Mouse (Mus musculus): ENCODE results near the gene Aplp1.

Aplp1 gene

DNA sequence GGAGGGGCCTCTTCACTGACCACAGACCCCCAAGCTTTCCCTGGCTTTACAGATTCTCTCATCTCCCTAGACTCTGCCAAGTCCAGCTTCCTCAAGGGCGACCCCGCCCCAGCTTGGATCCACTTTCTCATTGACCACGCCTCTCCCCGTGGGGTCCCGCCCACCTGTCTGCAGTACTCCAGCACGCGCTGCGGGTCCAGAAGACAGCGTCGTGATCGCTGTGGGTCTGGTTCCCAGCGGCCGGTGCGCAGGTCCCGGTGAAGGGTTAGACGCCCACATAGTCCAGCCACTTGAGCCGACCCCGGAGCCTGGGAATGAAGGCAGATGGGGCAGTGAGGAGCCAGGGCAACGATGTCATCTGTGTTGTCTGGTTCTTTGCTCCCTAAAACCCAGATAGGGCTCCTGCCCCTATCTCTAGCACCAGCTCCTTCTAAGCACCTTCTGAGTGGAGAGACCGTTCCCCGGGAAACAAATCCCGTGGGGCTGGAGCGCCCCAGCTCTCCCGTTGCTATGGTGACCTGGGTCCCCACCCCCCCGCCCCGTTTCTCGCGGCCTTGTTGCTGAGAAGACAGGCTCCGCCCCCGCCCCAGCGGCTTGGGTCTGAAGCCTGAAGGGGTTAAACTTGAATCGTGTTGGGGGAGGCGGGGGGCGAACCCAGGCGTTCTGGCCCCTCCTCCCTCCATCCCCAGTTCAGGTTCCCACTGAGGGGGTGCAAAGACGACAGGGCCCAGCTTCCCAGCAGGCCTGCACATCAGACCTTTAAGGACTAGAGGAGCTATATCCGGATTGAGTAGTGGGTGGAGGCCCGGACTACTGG lies 973 bp downstream of the Aplp1 start:
- peak; percentile 38 for DNase-seq

DNA sequence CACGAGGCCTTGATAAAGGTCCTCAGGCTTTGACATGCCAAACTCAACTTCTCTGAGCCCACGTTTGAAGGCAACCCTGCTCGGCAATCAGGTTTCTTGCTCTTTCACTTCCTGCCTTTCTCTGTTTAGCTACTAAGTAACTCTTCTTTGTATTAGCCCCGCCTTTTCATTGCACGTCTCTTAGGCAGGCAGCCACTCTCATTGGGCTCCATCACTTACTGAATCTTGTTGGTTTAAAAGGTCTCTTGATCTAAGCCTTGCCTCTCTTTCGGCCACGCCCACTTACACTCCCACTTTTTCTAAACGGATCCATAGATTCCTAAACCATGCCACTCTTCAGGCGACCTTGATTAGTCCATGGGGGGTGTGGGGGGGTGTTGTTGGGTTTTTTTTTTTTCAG lies 1.6 kb downstream of the Aplp1 start:
- no peak for DNase-seq

DNA sequence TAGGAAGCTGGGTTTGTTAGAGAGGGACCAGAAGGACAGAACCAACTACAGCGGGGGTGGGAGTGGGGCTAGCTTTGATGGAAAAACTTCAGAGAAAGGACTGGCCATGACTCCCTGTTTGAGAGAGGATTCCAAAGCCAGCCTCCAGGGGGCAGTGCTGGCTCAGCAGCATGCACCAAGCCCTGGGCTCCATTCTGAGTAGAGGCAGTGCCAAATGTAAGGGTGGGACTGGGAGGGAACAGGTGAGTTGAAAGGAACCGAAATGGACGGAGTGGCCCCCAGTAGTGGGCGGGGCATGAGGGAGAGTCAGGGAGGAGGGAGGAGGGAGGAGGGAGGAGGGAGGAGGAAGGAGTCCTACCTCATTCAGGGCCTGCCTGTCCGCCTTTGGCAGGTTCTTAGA lies 4.6 kb downstream of the Aplp1 start:
- DNase-seq, result peak; percentile 41

DNA sequence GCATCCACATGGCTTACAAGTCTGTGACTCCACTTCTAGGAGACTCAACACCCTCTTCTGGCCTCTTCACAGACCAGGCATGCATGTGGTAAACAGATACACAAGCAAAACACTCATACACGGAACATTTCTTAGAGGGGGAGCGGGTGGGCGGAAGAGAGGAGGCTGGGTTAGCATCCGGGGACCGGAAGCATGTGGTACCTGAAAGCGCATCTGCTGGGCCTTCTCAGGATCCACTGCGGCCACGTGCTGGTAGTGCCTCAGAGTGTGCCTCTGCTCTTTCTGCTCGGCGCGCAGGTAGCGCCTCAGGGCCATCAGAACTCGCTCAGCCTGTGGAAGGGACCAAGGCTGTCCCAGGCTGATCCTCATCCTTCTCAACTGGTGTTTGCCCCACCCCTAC lies 5.6 kb downstream of the Aplp1 start:
- no peak for DNase-seq

DNA sequence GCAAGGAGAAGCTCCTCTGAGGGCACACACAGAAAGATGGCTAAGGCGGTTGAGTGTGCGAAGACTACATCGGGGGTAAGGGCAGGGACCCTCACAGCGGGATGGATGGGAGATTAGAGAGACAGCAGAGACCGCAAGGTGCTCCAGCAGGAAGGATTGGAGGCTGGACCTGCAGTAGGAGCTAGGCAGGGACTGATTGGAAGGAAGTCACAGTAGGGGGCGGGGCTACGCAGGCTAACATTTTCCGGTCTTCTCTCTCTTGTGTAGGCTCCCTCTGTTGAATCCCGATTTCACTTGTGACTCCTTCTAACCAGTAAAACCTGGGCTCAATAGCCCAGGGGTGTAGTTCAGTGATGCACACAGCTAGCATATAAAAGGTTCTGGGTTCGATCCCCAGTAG lies 8.5 kb downstream of the Aplp1 start:
- no peak for DNase-seq

DNA sequence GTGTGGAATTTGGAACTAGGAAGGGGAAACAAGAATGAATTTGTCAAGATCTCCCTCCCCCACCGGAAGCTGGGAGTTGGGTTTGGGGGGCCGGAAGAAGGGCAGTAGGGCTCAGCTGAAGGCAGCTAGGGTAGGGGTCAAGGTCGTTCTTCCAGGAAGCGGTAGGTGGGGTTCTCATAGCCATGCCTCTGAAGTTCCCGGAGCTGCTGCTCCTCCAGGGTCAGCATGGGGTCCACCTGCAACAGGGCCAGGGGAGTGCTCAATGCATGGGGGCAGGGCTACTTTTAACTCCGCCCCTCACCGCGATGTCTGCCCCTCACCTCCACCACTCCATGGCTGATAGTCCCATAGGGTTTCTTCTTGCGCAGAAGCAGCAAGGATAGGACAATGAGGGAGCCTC lies 10.2 kb downstream of the Aplp1 start:
- DNase-seq, result no peak

DNA sequence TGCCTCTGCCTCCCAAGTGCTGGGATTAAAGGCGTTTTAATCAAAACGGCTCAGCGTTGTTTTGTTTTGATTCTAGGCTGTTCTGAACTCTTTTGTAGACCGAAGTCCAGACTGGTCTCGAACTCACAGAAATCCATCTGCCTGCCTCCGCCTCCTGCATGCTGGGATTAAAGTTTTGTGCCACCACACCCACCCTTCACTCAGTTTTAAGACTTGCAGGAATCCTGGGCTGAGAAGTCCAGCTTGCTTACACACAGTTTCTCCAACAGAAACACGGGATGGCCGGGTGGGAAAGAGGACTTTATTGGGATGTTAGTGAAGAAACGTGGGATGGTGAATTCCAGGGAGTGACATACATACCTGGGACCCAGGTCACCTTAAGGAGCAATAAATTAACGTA lies 10.6 kb downstream of the Aplp1 start:
- DNase-seq, result no peak

DNA sequence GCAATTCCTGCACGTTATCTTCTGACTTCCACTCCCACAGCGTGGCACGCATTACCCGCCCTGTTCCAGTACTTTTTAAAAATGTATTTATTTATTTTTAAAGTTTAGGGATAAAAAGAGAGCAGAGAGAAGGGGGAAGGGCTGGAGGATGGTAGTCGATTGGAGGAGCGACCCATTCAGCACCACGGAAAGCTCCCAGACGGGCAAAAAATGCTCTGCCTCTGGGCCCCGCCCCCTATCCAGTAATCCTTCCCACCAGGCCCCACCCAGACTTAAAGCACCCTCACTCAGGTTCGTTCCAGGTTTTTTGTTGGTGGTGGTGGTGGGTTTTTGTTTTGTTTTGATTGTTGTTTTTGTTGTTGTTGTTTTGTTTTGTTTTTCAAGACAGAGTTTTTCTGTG lies 11.1 kb downstream of the Aplp1 start:
- peak; percentile 78 for DNase-seq

DNA sequence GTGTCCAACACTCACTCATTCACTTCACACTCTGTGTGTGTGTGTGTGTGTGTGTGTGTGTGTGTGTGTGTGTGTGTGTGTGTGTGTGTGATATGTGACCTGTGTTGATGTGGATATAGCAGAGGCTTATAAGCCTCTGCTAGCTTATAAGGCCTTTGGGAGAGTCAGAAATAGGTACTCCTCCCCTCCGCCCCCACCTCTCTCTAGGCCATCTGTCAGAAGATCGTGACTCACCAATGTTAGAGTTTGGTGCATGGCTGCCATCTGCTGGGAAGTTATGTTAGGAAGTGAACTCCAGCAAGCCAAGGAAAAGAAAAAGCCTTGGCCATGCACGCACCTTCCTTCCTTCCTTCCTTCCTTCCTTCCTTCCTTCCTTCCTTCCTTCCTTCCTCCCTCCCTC lies 13.5 kb downstream of the Aplp1 start:
- DNase-seq, result peak; percentile 69

DNA sequence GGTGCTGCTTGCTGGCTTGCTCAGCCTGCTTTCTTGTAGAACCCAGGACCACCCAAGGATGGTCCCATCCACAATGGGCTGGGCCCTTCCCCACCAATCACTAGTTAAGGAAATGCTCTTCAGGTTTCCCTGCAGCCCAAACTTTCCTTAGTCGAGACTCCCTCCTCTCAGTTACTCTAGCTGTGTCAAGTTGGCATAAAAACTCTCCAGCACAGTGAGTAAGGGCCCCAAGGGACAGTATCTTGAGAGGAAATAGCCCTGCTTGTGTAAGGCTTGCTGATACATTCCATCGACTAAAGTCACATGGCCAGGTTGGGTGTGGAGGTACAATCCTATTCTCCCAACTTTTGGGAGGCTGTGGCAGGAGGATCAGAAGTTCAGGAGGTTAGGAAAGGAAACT lies 15.1 kb downstream of the Aplp1 start:
- no peak for DNase-seq

DNA sequence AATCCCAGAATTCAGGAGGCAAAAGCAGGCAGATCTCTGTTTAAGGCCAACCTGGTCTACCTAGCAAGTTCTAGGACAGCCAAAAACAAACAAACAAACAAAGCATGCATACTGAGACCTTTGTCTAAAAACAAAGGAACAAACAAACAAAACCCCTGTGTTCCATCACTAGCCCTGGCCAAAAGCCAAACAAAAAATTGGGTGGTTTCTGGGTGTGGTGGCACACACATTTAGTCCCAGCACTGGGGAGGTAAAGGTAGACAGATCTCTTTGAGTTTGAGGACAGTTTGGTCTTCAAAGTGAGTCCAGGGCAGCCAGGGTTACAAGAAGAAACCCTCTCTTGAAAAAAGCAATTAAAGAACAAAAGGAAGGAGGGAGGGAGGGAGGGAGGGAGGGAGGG lies 16.0 kb downstream of the Aplp1 start:
- no peak for DNase-seq

DNA sequence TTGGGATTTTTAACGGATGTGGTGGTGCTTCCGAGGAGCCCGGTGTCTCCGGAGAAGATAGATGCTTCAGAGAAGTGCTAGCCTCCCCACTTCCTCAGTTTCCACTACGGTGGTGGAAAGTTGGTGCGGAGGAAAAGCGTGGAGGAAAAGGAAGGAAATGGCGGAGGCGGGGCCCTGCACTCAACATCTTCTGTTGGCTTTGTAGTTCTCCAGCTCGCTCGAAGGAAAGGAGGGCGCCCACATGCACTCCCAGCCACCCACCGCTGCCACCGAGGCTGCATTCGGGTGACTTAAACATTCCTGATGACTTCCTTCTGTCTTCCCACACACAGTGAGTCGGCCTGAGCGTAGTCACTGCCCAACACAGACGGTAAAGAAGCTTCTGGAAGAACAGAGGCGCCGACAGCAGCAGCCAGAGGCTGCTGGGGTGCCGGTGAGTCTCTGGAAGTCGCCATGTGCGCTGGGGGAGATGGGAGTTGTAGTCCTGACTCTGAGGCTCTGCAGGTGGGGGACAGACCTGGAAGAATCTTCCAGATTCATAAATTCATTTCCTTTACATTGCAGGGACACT lies 22.2 kb downstream of the Aplp1 start:
- DNase-seq, result peak; percentile 30

DNA sequence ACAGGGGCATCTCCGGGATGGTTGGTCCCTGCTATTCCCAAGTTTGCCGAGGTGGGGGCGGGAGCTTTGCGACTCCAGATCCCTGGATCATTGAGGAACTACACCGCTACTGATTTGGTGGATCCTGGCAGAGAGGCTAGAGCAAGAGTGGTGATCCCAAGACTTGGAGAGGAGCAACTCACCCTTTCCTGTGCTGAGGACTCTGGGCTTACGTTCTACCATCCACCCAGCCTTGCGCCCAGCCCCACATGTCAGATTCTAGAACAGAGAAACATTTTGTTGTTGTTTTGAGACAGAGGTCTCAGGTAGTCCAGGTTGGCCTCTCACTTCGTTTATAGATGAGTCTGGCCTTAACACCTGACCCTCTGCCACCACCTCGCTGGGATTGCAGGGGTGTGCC lies 22.8 kb downstream of the Aplp1 start:
- no peak for DNase-seq

DNA sequence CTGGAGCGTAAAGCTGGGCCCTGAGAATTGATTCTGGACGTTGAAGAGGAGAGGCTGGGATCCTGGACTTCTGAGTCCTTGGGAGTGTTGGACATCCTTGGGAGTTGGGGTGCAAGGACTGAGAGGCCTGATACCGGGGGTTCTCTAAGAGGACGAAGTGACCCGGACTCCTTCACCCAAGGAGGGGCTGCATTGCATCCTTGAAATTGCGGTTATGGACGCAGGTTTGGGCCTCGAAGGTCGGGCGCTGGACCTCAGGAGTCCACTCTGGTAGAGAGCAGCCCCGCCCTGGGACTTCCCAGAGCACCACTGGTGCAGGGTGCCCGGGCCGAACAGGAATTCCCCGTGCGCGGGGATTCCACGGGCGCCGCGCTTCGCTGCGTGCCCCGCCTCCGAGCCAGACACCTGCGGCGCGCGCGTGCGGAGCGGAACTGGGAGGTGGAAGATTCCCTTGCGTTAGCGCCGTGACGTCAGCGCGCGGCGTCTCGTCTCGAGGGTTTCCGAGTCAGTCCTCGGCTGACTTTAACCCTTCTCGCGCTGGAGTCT lies 23.4 kb downstream of the Aplp1 start:
- DNase-seq, result peak; percentile 89

DNA sequence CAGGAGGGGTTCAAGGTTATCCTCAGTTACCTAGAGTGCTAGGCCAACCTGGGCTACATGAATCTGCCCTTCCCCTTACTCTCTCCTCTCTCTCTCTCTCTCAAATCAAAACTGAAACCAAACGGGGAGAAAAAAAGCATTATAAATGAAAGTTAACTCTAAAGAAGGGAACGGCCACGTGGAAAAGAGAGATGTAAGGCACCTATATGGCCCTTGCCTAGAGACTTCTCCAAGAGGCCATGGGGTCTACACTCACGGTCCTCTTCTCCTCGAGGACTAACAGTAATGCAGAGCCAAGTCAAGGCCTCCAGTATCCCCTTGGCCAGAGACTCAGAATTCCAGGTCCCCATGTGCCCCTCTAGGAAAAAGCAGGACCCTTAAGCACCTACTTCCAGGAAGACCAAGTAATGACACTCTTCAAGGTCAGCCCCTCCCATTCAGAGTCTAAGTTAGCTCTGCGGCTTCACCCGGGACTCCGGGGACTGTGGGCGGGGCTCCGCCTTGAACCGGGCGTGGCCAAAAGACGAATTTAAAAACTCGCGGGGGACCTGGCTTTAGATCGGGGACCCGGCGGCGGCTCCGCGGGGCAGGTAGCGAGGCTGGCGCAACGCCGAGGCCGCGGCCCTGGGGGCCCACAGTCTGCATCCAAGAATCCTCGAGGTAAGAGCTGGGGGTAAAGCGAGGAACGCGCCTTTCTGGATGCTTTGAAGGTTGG lies 24.0 kb downstream of the Aplp1 start, which contains the start of gene Nfkbid:
Gene Nfkbid, plus strand, starts transcription at position 558 of the 715 bp plus-strand sequence.
- DNase-seq, result peak; percentile 78

DNA sequence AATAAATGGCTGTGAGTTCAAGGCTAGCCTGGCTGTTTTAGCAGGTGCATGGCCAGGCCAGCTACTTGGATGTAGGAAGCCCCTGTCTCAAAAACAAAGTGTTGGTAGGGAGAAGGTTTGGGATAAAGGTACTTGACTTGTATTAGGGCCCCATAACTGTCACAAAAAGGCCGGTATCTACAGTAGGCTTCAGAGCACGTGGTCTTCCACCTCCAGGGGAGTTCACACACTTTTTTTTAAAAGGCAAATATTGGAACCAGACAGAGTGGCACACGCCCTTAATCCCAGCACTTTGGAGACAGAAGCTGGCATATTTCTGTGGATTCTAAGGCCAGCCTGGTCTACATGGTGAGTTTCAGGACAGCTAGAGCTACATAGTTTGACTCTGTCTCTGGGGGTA lies 24.7 kb downstream of the Aplp1 start:
- DNase-seq, result no peak

DNA sequence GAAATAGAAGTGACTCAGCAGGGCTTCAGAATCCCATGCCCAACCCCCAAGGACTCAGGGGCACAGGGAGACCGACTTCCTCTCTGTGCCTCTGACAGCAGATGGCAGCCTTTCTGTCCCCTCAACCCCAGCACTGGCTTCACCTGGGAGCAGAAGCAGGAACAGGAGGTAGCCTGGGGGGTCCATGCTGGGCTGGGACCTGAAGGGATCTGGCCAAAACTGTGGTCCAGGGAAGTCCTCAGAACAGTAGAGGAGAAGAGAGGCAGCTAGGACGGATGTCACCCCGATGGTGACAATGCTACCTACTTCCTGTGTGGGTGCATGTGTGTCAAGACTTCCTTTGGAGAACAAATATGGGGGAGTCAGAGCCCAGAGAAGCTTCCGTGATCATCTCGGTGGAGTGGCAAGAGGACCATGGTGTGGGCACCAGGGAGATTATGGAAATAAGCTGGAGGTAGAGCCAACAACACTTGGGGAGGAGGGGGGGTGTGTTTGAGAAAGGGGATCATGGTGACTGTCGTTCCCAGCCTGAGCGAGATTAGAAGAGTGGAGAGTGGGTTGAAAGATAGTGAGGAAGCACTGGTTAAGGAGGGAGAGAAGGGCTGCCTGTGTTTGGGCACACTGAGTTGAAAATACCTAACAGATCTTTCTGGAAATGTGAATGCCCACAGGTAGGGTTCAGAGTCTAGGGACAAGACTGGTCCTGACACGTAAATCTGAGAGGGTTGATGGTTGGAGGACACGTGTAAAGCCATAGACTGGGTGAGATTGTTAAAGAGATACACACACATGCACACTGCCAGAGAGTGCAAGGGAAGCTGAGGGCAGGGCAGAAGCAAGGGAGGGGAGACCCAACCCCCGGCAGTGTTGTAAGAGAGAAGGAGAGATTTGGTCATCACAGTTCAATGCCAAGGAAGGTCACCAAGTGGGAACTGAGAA lies 25.5 kb downstream of the Aplp1 start, which contains the start of gene Hcst:
Gene Hcst, minus strand, starts transcription at position 294 of the 939 bp plus-strand sequence.
- no peak for DNase-seq

DNA sequence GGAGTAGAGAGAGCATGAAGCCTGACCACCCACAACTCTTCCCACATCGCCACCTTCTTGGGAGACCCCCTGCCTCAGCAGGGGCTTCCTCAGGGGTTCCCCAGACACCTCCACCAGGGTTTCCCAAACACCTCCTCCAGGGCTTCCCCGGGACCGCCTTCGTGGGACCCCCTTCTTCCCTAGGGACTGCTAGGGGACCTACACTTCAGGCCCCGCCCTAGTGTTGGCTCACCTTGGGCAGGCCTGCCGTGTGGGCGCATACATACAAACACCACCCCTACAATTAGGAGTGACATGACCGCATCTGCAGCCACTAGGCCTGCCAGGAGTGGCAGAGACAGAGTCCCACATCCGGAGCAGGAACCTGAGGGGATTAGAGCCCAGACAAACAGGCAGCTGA lies 27.5 kb downstream of the Aplp1 start:
- no peak for DNase-seq

DNA sequence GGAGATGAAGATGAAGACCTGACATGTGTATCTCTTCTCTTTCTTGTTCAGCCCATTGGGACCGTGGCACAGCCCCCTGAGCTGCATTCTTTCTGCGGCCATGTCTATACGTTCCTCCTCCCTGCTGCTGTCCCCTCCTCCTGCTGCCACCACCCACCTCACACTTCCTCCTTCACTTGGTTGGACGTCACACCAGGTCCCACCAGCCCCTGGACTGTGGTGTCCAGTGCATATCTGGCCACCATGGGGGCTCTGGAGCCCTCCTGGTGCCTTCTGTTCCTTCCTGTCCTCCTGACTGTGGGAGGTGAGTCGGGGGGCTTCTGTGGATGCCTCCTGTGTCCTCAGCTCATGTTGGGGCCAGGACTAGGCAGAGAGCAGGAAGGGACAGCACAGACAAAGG lies 31.7 kb downstream of the Aplp1 start, which contains the start of gene Tyrobp:
Gene Tyrobp, plus strand, starts transcription at position 165 of the 400 bp plus-strand sequence.
- no peak for DNase-seq

DNA sequence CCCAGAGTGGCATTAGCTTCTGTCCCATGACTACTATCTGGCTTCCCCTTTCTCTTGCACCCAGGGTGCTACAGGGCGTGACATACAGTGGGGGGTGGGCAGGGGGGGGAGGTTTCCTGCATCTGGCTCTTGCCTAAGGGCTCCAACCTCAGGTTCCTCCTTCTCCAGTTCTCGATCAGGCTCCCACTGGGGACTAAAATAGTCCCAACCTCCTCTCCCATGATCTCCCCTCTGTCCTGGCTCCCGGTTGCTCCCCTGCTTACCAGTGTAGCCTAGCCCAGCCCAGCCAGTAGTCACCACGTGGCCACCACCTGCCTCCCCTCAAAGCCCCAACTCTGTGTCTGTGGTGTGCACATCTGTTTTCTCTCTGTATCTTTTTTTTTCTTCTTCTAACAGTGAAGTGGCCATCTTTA lies 32.6 kb downstream of the Aplp1 start:
- no peak for DNase-seq

DNA sequence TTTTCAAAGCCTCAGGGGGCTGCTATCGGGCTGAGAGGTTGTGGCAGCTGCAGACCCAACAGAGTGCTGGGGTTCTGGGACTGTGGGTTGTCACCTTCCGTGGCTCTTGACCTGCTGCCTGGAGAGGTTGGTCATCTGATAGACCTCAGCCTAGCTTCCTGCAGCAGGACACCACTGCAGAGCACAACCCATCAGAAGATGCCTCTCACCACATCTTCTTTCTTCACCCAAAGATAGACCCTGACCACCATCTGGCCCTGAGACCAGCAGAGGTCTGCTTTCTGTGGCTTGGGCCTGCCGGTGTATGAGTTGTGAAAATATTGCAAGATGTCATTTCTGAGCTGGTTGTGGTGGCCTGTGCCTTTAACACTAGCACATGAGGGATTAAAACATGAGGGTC lies 34.3 kb downstream of the Aplp1 start:
- DNase-seq, result no peak

DNA sequence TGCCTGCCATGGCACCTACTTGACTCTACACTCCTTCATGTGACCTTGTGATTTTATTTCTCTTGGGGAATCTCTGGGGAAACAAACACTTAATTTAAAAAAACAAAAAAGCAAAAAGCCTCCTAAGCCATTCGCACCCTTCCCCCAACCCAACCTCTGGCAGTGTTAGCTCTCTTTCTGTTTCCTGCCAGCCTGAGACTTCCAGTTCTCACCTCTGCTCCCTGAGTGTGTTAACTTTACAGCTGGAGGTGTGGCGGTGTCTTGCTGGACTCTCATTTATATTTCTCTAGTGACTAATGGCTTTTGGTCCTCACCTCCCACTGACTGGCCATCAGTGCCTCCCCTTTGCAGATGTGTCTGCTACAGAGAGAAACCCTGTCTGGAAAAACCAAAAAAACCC lies 35.5 kb downstream of the Aplp1 start:
- no peak for DNase-seq
